Comparison of ENCODE assay signal across 9 mouse cellular contexts in the genomic region with DNA sequence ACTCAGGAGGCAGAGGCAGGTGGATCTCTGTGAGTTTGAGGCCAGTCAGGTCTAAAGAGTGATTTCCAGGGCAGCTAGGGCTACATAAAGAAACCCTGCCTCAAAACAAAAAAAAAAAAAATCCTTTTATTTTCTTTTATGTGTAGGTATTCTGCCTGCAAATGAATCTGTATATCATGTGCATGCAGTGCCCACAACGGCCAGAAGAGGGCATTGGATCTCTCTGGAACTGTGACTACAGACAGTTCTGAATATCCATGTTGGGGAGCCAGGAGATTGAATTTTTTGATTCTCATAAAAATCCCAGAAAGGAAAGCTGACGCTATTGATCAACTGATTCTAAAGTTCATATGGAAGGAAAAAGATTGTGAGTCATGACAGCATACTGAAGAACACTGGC.
A peak's percentile ranks its signal among the peaks of the same experiment; 100 is the strongest.
DNase-seq lines count a peak whose midpoint lies in the region; ATAC-seq and TF ChIP-seq lines count a peak whose summit lies in the region.
"Had no signal": no experiment of that assay in that cellular context is flagged by ENCODE, and none has a peak within 500 bp of the region (broad histone marks: within the 10 kb centered on the region; RNA-seq: fewer than 3 reads in every experiment).

No protein-coding gene starts in this region.

- peak; percentile 20 to 43 for DNase-seq in adrenal gland, adult 18-20 months (ENCODE audit: low spot score in 2 of 2)
- no peak for DNase-seq in adrenal gland, adult 8-10 months
- peak; percentile 56 for DNase-seq in kidney, adult 18-20 months
- peak; percentile 56 for DNase-seq in MEL (ENCODE audit: low read depth, low spot score)
- peak; percentile 30 for DNase-seq in forelimb bud, embryonic 11.5 days (ENCODE audit: low read depth, low spot score)
- DNase-seq in liver, embryonic 14.5 days (ENCODE audit: low read depth in 3 of 3, low spot score in 3 of 3): no peak

- H3K79me2 ChIP-seq in MEL (ENCODE audit: control insufficient read depth, insufficient read depth, low read length, poor library complexity): no peaks in the 10 kb centered on the region

- peak; percentile 52 for TF ChIP-seq RAD21 in MEL (IDR thresholded peaks at IDR 0.05; ENCODE audit: low read depth, low read length)

- H3K36me3 ChIP-seq in kidney, embryonic 14.5 days (ENCODE audit: control insufficient read depth, insufficient read depth, low read length): no peaks in the 10 kb centered on the region
- no peaks in the 10 kb centered on the region for H3K36me3 ChIP-seq in MEL (ENCODE audit: control insufficient read depth in 1 of 2, insufficient read depth in 2 of 2, low read length in 2 of 2)
- H3K36me3 ChIP-seq in liver, embryonic 14.5 days (replicated peaks; ENCODE audit: control insufficient read depth, insufficient read depth, low read depth): no peaks in the 10 kb centered on the region
- H3K36me3 ChIP-seq: liver, embryonic 15.5 days had no signal

- peak; percentile 66 to 69 (median 67) for TF ChIP-seq CTCF in MEL (IDR thresholded peaks at IDR 0.05 in 2 of 3, conservative IDR thresholded peaks at IDR 0.05 in 1 of 3; ENCODE audit: control insufficient read depth in 1 of 3, insufficient read depth in 1 of 3, low read depth in 2 of 3, low read length in 3 of 3, poor library complexity in 1 of 3, severe bottlenecking in 1 of 3)
- TF ChIP-seq CTCF in liver, embryonic 14.5 days (IDR thresholded peaks at IDR 0.05; ENCODE audit: low read depth): peak; percentile 49

- H3K4me1 ChIP-seq in kidney, embryonic 14.5 days (ENCODE audit: control insufficient read depth, insufficient read depth, low read length): no peaks in the 10 kb centered on the region
- H3K4me1 ChIP-seq in MEL (ENCODE audit: control insufficient read depth in 1 of 2, insufficient read depth in 2 of 2, low read length in 2 of 2): no peaks in the 10 kb centered on the region
- 0 out of 4 replicates have a peak, but pooled peaks cover 0 to 3% of the 10 kb centered on the region in 2 experiments for H3K4me1 ChIP-seq in liver, embryonic 14.5 days (replicated peaks; ENCODE audit: control insufficient read depth in 2 of 2, insufficient read depth in 2 of 2, low read length in 1 of 2)
- H3K4me1 ChIP-seq: liver, embryonic 15.5 days had no signal

- WGBS in kidney, embryonic 14.5 days: 29% methylated on average over 2 of the region's 2 CpGs
- WGBS in liver, embryonic 14.5 days (ENCODE audit: insufficient replicate concordance): 24% methylated on average over 2 of the region's 2 CpGs

- no peaks in the 10 kb centered on the region for H3K9me3 ChIP-seq in kidney, embryonic 14.5 days (ENCODE audit: control insufficient read depth, low read length)
- no peaks in the 10 kb centered on the region for H3K9me3 ChIP-seq in MEL (replicated peaks; ENCODE audit: insufficient read depth, low read length)
- no peaks in the 10 kb centered on the region for H3K9me3 ChIP-seq in liver, embryonic 14.5 days (ENCODE audit: control insufficient read depth, low read length)
- H3K9me3 ChIP-seq: liver, embryonic 15.5 days had no signal

- H3K27ac ChIP-seq in kidney, embryonic 14.5 days (ENCODE audit: low read depth, low read length): no peak overlapping the region
- H3K27ac ChIP-seq in MEL (ENCODE audit: control insufficient read depth, low read depth, low read length): no peak overlapping the region
- H3K27ac ChIP-seq in liver, embryonic 14.5 days: no peak overlapping the region
- H3K27ac ChIP-seq: liver, embryonic 15.5 days had no signal

- H3K27me3 ChIP-seq in kidney, embryonic 14.5 days (ENCODE audit: control insufficient read depth, insufficient read depth, low read length): no peaks in the 10 kb centered on the region
- peaks cover 0 to 1% of the 10 kb centered on the region in 2 experiments; a peak in 2 of 4 replicates for H3K27me3 ChIP-seq in MEL (ENCODE audit: control insufficient read depth in 1 of 2, insufficient read depth in 2 of 2, low read length in 2 of 2)
- no peaks in the 10 kb centered on the region for H3K27me3 ChIP-seq in liver, embryonic 14.5 days (ENCODE audit: control insufficient read depth, insufficient read depth, low read length)
- H3K27me3 ChIP-seq: liver, embryonic 15.5 days had no signal

- ATAC-seq in kidney, embryonic 14.5 days (ENCODE audit: low FRiP score, low TSS enrichment): no peak
- no peak for ATAC-seq in liver, embryonic 14.5 days (ENCODE audit: insufficient read depth)
- ATAC-seq in monocyte, adult 5-6 weeks (replicated peaks; ENCODE audit: insufficient number of reproducible peaks, low FRiP score, low TSS enrichment, poor library complexity, severe bottlenecking): no peak

- no peak for TF ChIP-seq EP300 in MEL (IDR thresholded peaks at IDR 0.05; ENCODE audit: low read depth in 1 of 2, low read length in 2 of 2)
- TF ChIP-seq EP300 in liver, embryonic 14.5 days (IDR thresholded peaks at IDR 0.05; ENCODE audit: low read depth): no peak

- H3K4me3 ChIP-seq in kidney, embryonic 14.5 days (ENCODE audit: low read length): no peak overlapping the region
- no peak overlapping the region for H3K4me3 ChIP-seq in MEL (ENCODE audit: control insufficient read depth in 1 of 2, insufficient read depth in 1 of 2, low read depth in 2 of 2, low read length in 2 of 2)
- no peak overlapping the region for H3K4me3 ChIP-seq in liver, embryonic 14.5 days (ENCODE audit: insufficient read depth in 1 of 2, low read depth in 2 of 2, low read length in 2 of 2)
- H3K4me3 ChIP-seq: liver, embryonic 15.5 days had no signal

- no peak overlapping the region for H3K4me2 ChIP-seq in kidney, embryonic 14.5 days (replicated peaks; ENCODE audit: low read depth, low read length)
- H3K4me2 ChIP-seq in liver, embryonic 14.5 days (ENCODE audit: low read depth): no peak overlapping the region
- H3K4me2 ChIP-seq: liver, embryonic 15.5 days had no signal

- H3K9ac ChIP-seq in kidney, embryonic 14.5 days (ENCODE audit: low read depth, low read length): no peak overlapping the region
- H3K9ac ChIP-seq in MEL (ENCODE audit: control insufficient read depth, low read depth, low read length, poor library complexity, severe bottlenecking): no peak overlapping the region
- no peak overlapping the region for H3K9ac ChIP-seq in liver, embryonic 14.5 days (replicated peaks)
- H3K9ac ChIP-seq: liver, embryonic 15.5 days had no signal

- TF ChIP-seq POLR2A in MEL (IDR thresholded peaks at IDR 0.05; ENCODE audit: control insufficient read depth in 1 of 2, insufficient read depth in 1 of 2, low read depth in 1 of 2, low read length in 2 of 2, poor library complexity in 1 of 2): no peak

TF ChIP-seq in MEL, 35 proteins besides CTCF, POLR2A, EP300 and RAD21:
- TF ChIP-seq MXI1 (IDR thresholded peaks at IDR 0.05; ENCODE audit: low read depth, low read length) (no peak), NELFE (IDR thresholded peaks at IDR 0.05; ENCODE audit: low read depth, low read length) (no peak), SMC3 (IDR thresholded peaks at IDR 0.05; ENCODE audit: low read depth, low read length) (peak; percentile 68), ETS1 (IDR thresholded peaks at IDR 0.05; ENCODE audit: low read depth, low read length) (no peak), ZC3H11A (IDR thresholded peaks at IDR 0.05; ENCODE audit: low read depth, low read length) (peak; percentile 62), ZKSCAN1 (IDR thresholded peaks at IDR 0.05; ENCODE audit: low read depth, low read length) (no peak), TBP (IDR thresholded peaks at IDR 0.05; ENCODE audit: low read depth, low read length) (no peak), ELF1 (IDR thresholded peaks at IDR 0.05; ENCODE audit: low read depth, low read length) (no peak), POLR2AphosphoS2 (IDR thresholded peaks at IDR 0.05; ENCODE audit: low read length) (no peak), MEF2A (IDR thresholded peaks at IDR 0.05; ENCODE audit: extremely low read depth, insufficient replicate concordance, low read depth, low read length, poor library complexity, severe bottlenecking) (no peak), ZNF384 (IDR thresholded peaks at IDR 0.05; ENCODE audit: low read depth, low read length) (no peak), UBTF (IDR thresholded peaks at IDR 0.05; ENCODE audit: borderline replicate concordance, insufficient read depth, low read depth, low read length) (no peak), MAFK (IDR thresholded peaks at IDR 0.05; ENCODE audit: borderline replicate concordance, low read depth, low read length) (no peak)

Comparison
In these comparisons a context has a peak if more than half of its experiments do, and no peak if none do; other contexts are left out.
1. DNase-seq: peak in adrenal gland, adult 18-20 months (2 of 2), kidney, adult 18-20 months (single experiment), MEL (single experiment) and forelimb bud, embryonic 11.5 days (single experiment); none in adrenal gland, adult 8-10 months (single experiment) and liver, embryonic 14.5 days (0 of 3).